Mouse (Mus musculus) MEL (cell line): Measurements from ENCODE around the gene Rnf166. TPM values are rescaled to one million over a fixed set of nuclear protein-coding genes. Genes with fewer than 3 reads are reported as not detected.

Experiments used
- DNase-seq: peaks from one replicate; pipeline ENCODE4 v3.0.0; 2011; ENCODE audit warnings: low read depth, low spot score
- H3K27ac ChIP-seq: 2 replicates; pipeline ENCODE4 v1.5.1; 2012; ENCODE audit warnings: low read depth, mild to moderate bottlenecking, control low read depth, low read length, moderate library complexity; ENCODE audit not compliant: control insufficient read depth
- H3K27me3 ChIP-seq, 2 experiments: fragments of 150-350 bp in 1 of 2; sonication (generic) in 1 of 2; 2 replicates each; pipeline ENCODE4 v1.6.1; 2012; ENCODE audit warnings: low read length in 2 of 2, mild to moderate bottlenecking in 2 of 2, improper control_type of control experiment in 1 of 2, moderate library complexity in 1 of 2; ENCODE audit not compliant: insufficient read depth in 2 of 2, control insufficient read depth in 1 of 2
- H3K36me3 ChIP-seq, 2 experiments: 2 replicates each; pipeline ENCODE4 v1.6.1; 2012 to 2014; ENCODE audit warnings: low read length in 2 of 2, improper control_type of control experiment in 1 of 2, inconsistent platforms in 1 of 2, mild to moderate bottlenecking in 1 of 2; ENCODE audit not compliant: insufficient read depth in 2 of 2, control insufficient read depth in 1 of 2
- H3K4me1 ChIP-seq, 2 experiments: fragments of 150-350 bp in 1 of 2; sonication (generic) in 1 of 2; 2 replicates each; pipeline ENCODE4 v1.6.1; 2012; ENCODE audit warnings: low read length in 2 of 2, improper control_type of control experiment in 1 of 2, mild to moderate bottlenecking in 1 of 2; ENCODE audit not compliant: insufficient read depth in 2 of 2, control insufficient read depth in 1 of 2
- H3K4me3 ChIP-seq, 2 experiments: fragments of 150-350 bp in 1 of 2; sonication (generic) in 1 of 2; 2 replicates each; pipeline ENCODE4 v1.5.1; 2012; ENCODE audit warnings: low read depth in 2 of 2, low read length in 2 of 2, mild to moderate bottlenecking in 2 of 2, moderate library complexity in 2 of 2, control low read depth in 1 of 2, improper control_type of control experiment in 1 of 2; ENCODE audit not compliant: control insufficient read depth in 1 of 2, insufficient read depth in 1 of 2
- H3K79me2 ChIP-seq: 2 replicates; pipeline ENCODE4 v1.6.1; 2012; ENCODE audit warnings: mild to moderate bottlenecking, low read length, moderate library complexity; ENCODE audit not compliant: control insufficient read depth, poor library complexity, insufficient read depth
- H3K9ac ChIP-seq: 2 replicates; pipeline ENCODE4 v1.6.1; 2012; ENCODE audit warnings: low read depth, mild to moderate bottlenecking, control low read depth, low read length, moderate library complexity; ENCODE audit not compliant: control insufficient read depth, poor library complexity, severe bottlenecking
- H3K9me3 ChIP-seq: fragments of 150-350 bp; sonication (generic); replicated peaks from 2 replicates; pipeline ENCODE4 v1.6.1; 2012; ENCODE audit warnings: mild to moderate bottlenecking, low read length, improper control_type of control experiment, moderate library complexity; ENCODE audit not compliant: insufficient read depth
- CHD2 ChIP-seq: IDR thresholded peaks from 2 replicates; pipeline ENCODE4 v1.6.1; 2011; ENCODE audit warnings: low read length, improper control_type of control experiment
- CTCF ChIP-seq, 3 experiments: IDR thresholded peaks in 2 of 3; conservative IDR thresholded peaks in 1 of 3; 2 replicates each; pipeline ENCODE4 v1.5.1; 2011 to 2012; ENCODE audit warnings: low read length in 3 of 3, low read depth in 2 of 3, mild to moderate bottlenecking in 2 of 3, improper control_type of control experiment in 1 of 3, inconsistent platforms in 1 of 3, mixed read lengths in 1 of 3, moderate library complexity in 1 of 3; ENCODE audit not compliant: control insufficient read depth in 1 of 3, insufficient read depth in 1 of 3, poor library complexity in 1 of 3, severe bottlenecking in 1 of 3
- E2F4 ChIP-seq: IDR thresholded peaks from 2 replicates; pipeline ENCODE4 v1.6.1; 2011; ENCODE audit warnings: low read depth, low read length, improper control_type of control experiment, borderline replicate concordance
- EP300 ChIP-seq, 2 experiments: IDR thresholded peaks; 2 replicates each; pipeline ENCODE4 v1.6.1; 2011; ENCODE audit warnings: improper control_type of control experiment in 2 of 2, low read length in 2 of 2, low read depth in 1 of 2, mild to moderate bottlenecking in 1 of 2
- GABPA ChIP-seq: IDR thresholded peaks from 2 replicates; pipeline ENCODE4 v1.6.1; 2012; ENCODE audit warnings: low read depth, mild to moderate bottlenecking, inconsistent platforms, low read length, improper control_type of control experiment, moderate library complexity
- HCFC1 ChIP-seq: IDR thresholded peaks from 2 replicates; pipeline ENCODE4 v1.6.1; 2012; ENCODE audit warnings: low read depth, mild to moderate bottlenecking, inconsistent platforms, low read length, improper control_type of control experiment, moderate library complexity
- JUND ChIP-seq: IDR thresholded peaks from 2 replicates; pipeline ENCODE4 v1.6.1; 2011; ENCODE audit warnings: low read depth, mild to moderate bottlenecking, improper control_type of control experiment, low read length
- KAT2A ChIP-seq: conservative IDR thresholded peaks from 2 replicates; pipeline ENCODE4 v1.6.1; 2012; ENCODE audit warnings: low read depth, low read length, improper control_type of control experiment, inconsistent platforms
- MAFK ChIP-seq: IDR thresholded peaks from 2 replicates; pipeline ENCODE4 v1.6.1; 2011; ENCODE audit warnings: low read depth, mild to moderate bottlenecking, low read length, improper control_type of control experiment, borderline replicate concordance
- MEF2A ChIP-seq: IDR thresholded peaks from 2 replicates; pipeline ENCODE4 v1.6.1; 2014; ENCODE audit warnings: low read depth, mild to moderate bottlenecking, inconsistent platforms, low read length, improper control_type of control experiment; ENCODE audit not compliant: poor library complexity, insufficient replicate concordance, severe bottlenecking; ENCODE audit errors: extremely low read depth
- MXI1 ChIP-seq: IDR thresholded peaks from 2 replicates; pipeline ENCODE4 v1.6.1; 2011; ENCODE audit warnings: mild to moderate bottlenecking, low read depth, low read length, improper control_type of control experiment
- MYB ChIP-seq: IDR thresholded peaks from 2 replicates; pipeline ENCODE4 v1.6.1; 2011; ENCODE audit warnings: mild to moderate bottlenecking, low read depth, low read length, improper control_type of control experiment
- NELFE ChIP-seq: IDR thresholded peaks from 2 replicates; pipeline ENCODE4 v1.6.1; 2011; ENCODE audit warnings: low read depth, low read length, improper control_type of control experiment
- NRF1 ChIP-seq: IDR thresholded peaks from 2 replicates; pipeline ENCODE4 v1.6.1; 2014; ENCODE audit warnings: low read depth, mild to moderate bottlenecking, inconsistent platforms, low read length, improper control_type of control experiment, moderate library complexity; ENCODE audit not compliant: poor library complexity, insufficient read depth, severe bottlenecking
- RCOR1 ChIP-seq: IDR thresholded peaks from 2 replicates; pipeline ENCODE4 v1.6.1; 2012; ENCODE audit warnings: low read depth, mild to moderate bottlenecking, inconsistent platforms, low read length, improper control_type of control experiment
- SIN3A ChIP-seq: IDR thresholded peaks from 2 replicates; pipeline ENCODE4 v1.6.1; 2012; ENCODE audit warnings: low read length, improper control_type of control experiment, inconsistent platforms
- TBP ChIP-seq: IDR thresholded peaks from 2 replicates; pipeline ENCODE4 v1.8.0; 2011; ENCODE audit warnings: low read depth, low read length, improper control_type of control experiment
- TCF12 ChIP-seq: IDR thresholded peaks from 2 replicates; pipeline ENCODE4 v1.6.1; 2014; ENCODE audit warnings: low read depth, mild to moderate bottlenecking, inconsistent platforms, low read length, improper control_type of control experiment, moderate library complexity
- UBTF ChIP-seq: IDR thresholded peaks from 2 replicates; pipeline ENCODE4 v1.6.1; 2012; ENCODE audit warnings: low read depth, mild to moderate bottlenecking, inconsistent platforms, low read length, improper control_type of control experiment, moderate library complexity, borderline replicate concordance; ENCODE audit not compliant: insufficient read depth
- USF1 ChIP-seq: IDR thresholded peaks from 2 replicates; pipeline ENCODE4 v1.6.1; 2014; ENCODE audit warnings: low read depth, mild to moderate bottlenecking, inconsistent platforms, low read length, improper control_type of control experiment, moderate library complexity
- USF2 ChIP-seq, 2 experiments: IDR thresholded peaks; 2 replicates each; pipeline ENCODE4 v1.6.1; 2011 to 2012; ENCODE audit warnings: improper control_type of control experiment in 2 of 2, low read length in 2 of 2, borderline replicate concordance in 1 of 2, inconsistent platforms in 1 of 2, low read depth in 1 of 2, mild to moderate bottlenecking in 1 of 2; ENCODE audit not compliant: insufficient read depth in 1 of 2
- ZNF384 ChIP-seq: IDR thresholded peaks from 2 replicates; pipeline ENCODE4 v1.6.1; 2012; ENCODE audit warnings: low read depth, mild to moderate bottlenecking, inconsistent platforms, low read length, improper control_type of control experiment
- polyA plus RNA-seq, 2 experiments: library from polyadenylated mRNA; stranded (reverse) in 1 of 2; unstranded in 1 of 2; fragments of >175 nt in 1 of 2; fragments of >200 nt in 1 of 2; gene quantifications; 2 replicates each; pipeline versions ENCODE4 v1.2.1 to v1.2.4; 2012; ENCODE audit warnings: low replicate concordance in 2 of 2, low read depth in 1 of 2; ENCODE audit not compliant: insufficient read length in 2 of 2, insufficient read depth in 1 of 2, missing spikeins in 1 of 2
- total RNA-seq: library from RNA; depleted of rRNA; stranded (reverse); fragments of 300-350 nt; gene quantifications from 2 replicates; pipeline ENCODE4 v1.2.3, GENCODE M21; 2012

Gene Rnf166
- total and polyA plus RNA-seq, 3 experiments: 18.6 to 37.7 TPM; not detected in 1

GRCm38 (mm10) chr8:122522796-122523651 is 47.2 kb upstream of the Rnf166 start:
- Histone ChIP-seq H3K27ac (no peak overlapping the region), H3K27me3 (no peaks in the 10 kb centered on the region), H3K36me3 (peaks cover 0 to 7% of the 10 kb centered on the region in 2 experiments; a peak in 2 of 4 replicates), H3K9me3 (no peaks in the 10 kb centered on the region), H3K4me3 (no peak overlapping the region), H3K79me2 (peaks cover 25% of the 10 kb centered on the region; the same call in 1 of the 2 replicates), H3K9ac (no peak overlapping the region), H3K4me1 (0 out of 4 replicates have a peak, but pooled peaks cover 0 to 3% of the 10 kb centered on the region in 2 experiments)
- no peak for TF ChIP-seq ZNF384
- TF ChIP-seq E2F4: no peak
- no peak for TF ChIP-seq EP300 (IDR thresholded peaks at IDR 0.05; ENCODE audit: low read depth in 1 of 2, low read length in 2 of 2)
- no peak for TF ChIP-seq TBP
- no peak for TF ChIP-seq TCF12
- no peak for TF ChIP-seq KAT2A
- no peak for TF ChIP-seq MEF2A
- TF ChIP-seq HCFC1: no peak
- TF ChIP-seq USF1: no peak
- TF ChIP-seq RCOR1: no peak
- no peak for TF ChIP-seq MXI1
- DNase-seq: no peak

DNA sequence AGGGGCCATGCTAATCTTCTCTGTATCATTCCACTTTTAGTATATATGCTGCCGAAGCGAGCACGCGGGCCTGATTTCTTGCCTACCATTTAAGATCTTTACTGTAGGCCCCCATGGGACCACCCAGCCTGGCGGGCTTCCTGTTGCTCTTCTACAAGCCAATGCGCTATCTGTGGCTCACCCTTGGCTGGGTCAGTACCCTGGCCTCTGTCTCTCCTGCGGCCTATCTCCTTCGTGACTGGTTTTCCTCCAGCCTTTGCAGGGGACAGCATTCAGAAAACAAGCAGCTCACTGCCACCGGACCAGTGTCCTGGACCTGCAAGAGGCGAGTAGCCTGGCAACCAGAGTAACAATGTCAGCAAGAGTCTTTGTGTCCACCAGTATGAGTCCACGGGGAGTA is 44.7 kb upstream of the Rnf166 start:
- H3K9ac ChIP-seq: no peak overlapping the region
- TF ChIP-seq NRF1 (no peak), MXI1 (no peak), JUND (no peak), GABPA (no peak), MAFK (no peak), CTCF (IDR thresholded peaks at IDR 0.05 in 2 of 3, conservative IDR thresholded peaks at IDR 0.05 in 1 of 3; ENCODE audit: control insufficient read depth in 1 of 3, insufficient read depth in 1 of 3, low read depth in 2 of 3, low read length in 3 of 3, poor library complexity in 1 of 3, severe bottlenecking in 1 of 3) (no peak), NELFE (no peak), USF1 (no peak), MYB (no peak), TBP (no peak), MEF2A (no peak), KAT2A (no peak), UBTF (no peak), CHD2 (no peak), USF2 (IDR thresholded peaks at IDR 0.05; ENCODE audit: borderline replicate concordance in 1 of 2, insufficient read depth in 1 of 2, low read depth in 1 of 2, low read length in 2 of 2) (no peak), SIN3A (no peak)
- H3K36me3 ChIP-seq: peaks cover 0 to 6% of the 10 kb centered on the region in 2 experiments; a peak in 2 of 4 replicates
- DNase-seq: no peak
- H3K4me3 ChIP-seq: no peak overlapping the region
- no peaks in the 10 kb centered on the region for H3K9me3 ChIP-seq
- no peak overlapping the region for H3K27ac ChIP-seq
- no peaks in the 10 kb centered on the region for H3K27me3 ChIP-seq
- 0 out of 4 replicates have a peak, but pooled peaks cover 0 to 3% of the 10 kb centered on the region in 2 experiments for H3K4me1 ChIP-seq
- peaks cover 19% of the 10 kb centered on the region; the same call in 1 of the 2 replicates for H3K79me2 ChIP-seq
